Mouse (Mus musculus) cerebellum, adult 11-12 months (tissue): ENCODE data around the gene Hapln2.

Experiments
- DNase-seq: peaks from one replicate; pipeline ENCODE4 v3.0.0; 2022

Hapln2 gene

DNA sequence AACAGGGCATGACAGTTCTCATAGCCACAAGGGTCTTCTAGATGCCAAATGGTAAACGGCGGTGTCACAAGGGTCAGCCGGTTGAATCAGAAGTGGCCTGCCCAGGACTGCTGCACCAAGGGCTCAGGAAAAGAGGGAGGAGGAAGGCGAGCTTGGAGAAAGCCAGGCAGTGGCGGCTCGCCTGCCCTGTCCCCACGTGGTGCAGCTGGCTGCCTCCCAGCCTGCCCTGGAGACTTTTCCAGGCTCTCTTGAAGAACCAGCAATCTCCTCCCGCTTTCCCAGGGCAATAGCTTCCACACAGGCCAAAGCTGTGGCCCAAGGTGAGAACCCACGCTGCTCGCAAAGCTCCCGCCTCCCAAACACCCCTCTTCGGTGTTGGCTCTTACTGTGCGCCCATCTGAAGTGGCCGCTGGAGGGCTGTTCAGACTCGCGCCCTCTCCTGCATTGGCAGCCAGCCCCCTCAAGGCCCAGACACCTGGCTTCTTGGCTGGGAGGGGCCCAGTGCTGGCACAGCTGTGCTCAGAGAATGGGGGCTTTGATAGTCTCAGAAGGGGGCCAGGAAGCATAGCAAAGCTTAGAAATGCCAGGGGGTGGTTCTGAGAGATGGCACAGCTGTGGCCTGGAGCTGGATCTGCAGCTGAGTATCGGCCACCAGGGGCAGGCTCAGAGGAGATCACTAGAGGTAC is 24.9 kb downstream of the Hapln2 start:
- DNase-seq: no peak

DNA sequence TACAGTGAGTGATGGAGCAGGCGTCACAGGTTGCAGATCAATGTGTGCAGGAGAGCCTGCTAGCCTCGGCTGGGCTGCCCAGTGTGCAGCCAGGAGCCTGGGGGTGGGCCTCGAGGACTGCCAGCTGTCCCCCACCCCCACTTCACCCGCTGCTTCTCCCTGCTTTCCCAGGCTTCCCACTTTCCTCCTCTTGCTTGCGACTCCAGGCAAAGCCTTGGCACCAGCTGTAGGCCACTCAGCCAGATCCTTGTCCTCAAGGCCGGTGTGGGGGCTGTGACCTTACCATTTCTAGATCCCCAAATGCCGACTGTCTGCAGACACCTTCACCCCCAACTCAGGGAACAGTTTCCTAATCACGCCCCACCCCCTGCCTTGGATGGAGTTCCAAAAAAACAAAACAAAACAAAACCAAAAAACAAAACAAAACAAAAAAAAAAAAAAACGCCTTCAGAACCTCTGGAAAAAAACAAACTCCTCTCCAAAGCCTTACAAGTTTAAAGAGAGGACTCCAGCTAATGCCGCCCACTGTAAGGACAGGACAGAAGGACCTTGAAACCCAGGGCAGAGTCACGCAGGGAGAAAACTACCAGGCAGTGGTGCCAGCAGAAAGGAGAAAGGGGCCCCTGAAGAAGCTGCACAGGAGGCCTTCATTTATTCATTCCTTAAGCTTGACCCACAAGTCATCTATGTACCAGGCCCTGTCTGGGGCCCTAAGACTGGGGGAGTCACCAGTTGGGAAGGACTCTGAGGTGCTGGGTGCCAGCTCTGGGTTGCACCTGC is 26.4 kb downstream of the Hapln2 start:
- no peak for DNase-seq

DNA sequence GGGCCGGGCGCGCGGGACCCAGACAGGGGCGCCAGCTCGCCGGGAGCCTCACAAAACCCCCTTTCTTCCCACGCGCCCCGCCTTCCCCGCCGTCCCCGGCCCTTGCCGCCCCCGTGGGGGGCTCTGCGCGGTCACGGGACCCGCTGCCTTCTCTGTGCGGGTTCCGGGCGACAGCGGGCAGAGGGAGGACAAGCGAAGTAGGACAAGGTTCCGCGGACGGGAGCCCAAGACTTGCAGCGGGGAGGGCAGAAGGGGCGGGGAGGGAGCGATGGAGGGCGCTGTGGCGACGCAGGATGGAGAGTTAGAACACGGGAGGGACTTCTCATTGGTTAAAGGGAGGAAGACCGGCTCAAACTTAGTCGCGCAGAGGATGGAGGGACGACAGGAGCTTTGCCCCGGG is 27.2 kb downstream of the Hapln2 start, which contains the start of gene Bcan:
Gene Bcan (minus strand): TSS at position 50 of the 400 bp plus-strand sequence.
- peak; percentile 48 for DNase-seq

DNA sequence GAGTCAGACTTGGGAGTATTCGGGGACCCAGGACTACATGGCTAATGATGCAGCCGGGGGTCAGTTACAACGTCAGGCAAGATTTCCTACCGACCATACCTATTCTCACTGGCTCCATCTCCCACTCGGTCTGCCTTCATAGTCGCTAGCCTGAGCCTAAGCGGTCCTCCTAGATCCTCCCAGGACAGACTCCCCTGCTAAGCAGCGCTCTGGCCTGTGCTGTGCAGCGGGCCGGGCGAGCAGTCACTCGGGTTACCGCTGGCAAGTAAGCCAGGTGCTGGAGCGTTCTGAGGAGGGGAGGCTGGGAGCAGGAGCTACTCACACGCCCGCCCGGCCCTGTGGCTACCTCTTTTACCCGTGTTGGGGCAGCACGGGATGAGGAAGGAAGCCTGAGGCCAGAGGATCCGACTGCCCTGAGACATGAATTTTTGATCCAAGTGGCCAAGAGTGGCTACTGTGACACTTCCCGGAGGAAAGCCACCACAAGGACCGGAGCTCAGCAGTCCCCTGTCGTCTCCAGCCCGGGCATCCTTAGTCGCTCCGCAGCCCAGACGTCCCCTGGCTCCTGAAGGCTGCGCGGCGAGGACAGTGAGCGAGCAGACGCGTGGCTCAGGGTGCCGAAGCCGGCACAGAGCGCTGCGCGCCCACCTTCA is 28.0 kb downstream of the Hapln2 start:
- no peak for DNase-seq

DNA sequence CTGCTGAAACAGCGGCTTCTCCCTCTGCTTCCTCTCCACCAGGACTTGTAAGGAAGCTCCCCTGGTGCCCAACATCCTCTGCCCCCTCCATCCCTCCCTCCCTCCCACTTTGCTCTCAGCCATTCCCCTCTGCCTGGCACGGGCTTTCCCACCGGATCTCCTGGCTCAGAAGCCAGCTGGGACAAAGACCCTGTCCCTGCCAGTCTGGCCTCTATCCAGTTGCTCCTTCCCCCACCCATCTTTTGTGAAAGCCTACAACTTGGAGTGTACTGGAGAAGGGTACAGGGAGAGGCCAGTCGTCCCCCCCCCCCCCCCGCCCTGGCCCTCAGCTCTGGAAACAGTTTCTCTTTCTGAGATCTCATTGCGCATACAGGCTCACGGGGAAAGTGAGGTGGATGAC is 28.6 kb downstream of the Hapln2 start:
- peak; percentile 38 for DNase-seq

DNA sequence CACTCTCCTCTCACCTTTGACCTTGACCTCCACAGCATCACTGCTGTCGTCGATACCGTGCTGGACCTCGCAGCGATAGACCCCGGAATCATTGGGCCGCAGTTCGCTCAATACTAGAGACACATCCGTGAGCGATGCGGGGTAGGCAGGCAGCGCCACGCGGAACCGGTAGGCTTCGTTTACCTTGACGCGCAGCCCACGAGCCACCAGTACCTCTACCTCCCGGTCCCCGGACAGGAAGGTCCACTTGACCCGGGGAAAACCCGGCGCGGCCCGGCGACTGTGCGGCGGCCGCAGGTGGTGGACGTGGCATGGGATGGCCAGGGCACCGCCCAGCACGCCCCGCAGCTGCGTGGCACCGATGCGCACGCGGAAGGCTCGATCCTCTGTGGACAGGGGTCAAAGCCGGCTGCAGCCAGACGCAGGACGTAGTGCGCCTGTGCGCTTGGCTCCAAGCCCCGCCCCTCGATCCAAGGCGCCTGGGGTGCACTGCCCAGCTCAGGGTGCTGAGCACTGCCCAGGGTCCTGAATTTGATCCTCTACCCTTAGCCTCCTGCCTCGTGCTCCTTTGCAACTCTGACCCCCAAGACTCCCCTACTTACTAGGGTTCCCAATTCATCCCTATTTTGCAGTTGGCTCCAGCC is 30.3 kb downstream of the Hapln2 start:
- no peak for DNase-seq

DNA sequence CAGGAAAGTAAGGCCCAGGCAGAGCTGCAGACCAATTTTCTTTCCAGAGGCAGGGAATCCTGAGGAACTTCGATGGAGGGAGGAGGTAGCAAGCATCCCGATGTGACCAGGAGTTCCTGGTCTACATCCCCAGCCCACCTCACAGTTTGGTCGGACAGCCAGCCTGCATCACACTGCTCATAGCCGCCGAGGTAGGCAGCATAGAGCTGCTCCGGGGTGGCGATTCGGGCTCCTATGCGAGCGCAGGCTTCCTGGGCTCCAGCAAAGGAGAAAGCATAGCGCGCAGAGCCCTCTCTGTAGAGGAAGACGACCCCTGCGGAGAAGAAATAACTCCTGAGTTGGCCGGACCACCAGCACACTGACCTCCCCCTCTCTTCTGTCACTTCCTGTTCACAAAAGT is 31.0 kb downstream of the Hapln2 start:
- no peak for DNase-seq

DNA sequence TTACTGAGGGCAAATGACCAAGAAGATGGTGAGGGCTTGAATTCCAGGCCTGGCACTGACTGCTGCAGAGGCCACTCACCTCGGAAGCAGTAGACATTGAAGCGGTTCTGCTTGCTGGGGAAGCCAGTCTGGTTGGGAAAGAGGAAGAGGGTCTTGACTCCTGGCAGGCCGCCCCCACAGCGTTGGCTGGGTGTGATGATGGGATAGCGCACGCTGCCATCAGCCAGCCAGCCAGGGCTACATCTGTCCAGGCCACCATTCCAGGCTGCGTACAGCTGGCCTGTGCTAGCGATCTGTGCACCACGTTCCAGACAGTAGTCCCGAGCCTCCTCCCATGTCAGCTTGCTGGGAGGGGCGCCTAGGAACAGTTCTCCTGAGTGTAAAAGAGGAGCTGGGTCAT is 32.1 kb downstream of the Hapln2 start:
- DNase-seq: no peak

DNA sequence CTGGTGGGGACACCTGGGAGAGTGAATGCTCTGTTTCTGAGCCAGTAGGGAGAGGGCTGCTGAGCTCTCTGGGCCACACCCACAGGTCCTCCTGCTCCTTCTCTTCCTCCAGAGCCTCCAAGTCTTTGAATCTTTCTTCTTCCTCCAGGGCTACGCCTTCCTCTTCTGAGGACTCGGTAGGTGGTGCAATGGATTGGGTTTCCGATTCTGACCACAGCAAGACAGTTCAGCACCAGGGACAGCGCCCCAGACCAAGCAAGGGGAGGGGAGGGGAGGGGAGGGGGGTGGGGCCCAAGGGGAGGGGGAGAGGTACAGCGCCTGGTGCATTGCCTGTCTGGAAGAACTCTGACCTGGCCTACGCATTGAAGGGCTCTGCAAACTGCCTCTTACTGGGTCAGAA is 33.9 kb downstream of the Hapln2 start:
- DNase-seq: no peak

DNA sequence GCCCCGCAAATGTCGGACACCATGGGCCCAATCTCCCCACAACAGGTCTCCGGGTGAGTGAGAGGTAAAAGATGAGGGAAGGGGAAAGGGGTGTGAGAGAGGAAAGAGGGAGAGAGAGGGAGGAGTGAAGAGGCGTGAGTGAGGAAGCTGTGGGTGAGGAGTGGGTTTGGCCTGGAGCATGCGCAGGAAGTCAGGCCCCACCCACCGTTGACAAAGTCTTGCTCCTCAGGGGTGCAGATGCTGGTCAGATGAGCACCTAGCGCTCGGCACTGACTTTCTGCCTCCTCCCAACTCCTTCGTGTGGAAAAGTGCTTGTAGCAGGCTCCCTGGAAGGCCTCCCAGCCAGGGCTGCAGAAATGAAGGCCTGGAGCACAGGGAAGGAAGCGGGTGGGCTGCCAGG is 37.4 kb downstream of the Hapln2 start:
- DNase-seq: no peak

DNA sequence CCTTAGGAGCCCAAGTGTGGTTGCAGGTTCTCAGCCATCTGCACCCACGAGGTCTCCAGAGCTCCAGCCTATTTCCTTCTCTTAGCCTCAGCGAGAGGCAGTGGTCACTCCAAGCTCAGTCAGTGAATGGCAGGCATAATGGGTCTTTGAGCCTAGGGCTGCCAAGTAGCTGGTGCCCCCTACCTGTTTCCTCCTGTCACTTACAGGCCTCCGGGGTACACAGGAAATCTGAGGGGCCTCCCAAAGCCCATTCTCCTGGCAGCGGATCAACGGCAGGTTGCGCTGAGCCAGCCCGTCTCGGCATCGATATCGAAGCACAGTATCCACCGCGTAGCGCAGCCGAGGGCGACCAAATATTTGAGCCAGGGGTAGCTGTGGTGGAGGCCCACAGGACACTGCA is 39.3 kb downstream of the Hapln2 start:
- no peak for DNase-seq

DNA sequence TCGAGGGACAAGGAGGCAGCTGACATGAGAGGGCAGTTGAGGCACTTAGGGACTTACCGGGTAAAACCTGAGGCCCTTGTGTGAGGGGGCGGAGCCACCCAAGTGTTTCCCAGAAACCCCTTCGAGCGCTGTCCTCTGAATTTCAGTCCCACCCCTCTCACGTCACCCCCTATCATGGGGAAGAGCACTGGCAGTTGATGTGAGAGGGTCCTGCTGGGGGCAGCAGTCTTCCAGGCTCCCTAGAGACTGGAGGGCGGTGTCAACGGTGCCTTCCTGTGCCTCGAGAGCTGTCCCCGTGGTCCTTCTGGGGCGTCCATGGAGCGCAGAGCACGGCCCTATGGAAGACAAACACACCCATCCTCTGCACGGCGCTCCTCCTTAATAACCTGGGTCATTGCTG is 39.8 kb downstream of the Hapln2 start:
- no peak for DNase-seq

DNA sequence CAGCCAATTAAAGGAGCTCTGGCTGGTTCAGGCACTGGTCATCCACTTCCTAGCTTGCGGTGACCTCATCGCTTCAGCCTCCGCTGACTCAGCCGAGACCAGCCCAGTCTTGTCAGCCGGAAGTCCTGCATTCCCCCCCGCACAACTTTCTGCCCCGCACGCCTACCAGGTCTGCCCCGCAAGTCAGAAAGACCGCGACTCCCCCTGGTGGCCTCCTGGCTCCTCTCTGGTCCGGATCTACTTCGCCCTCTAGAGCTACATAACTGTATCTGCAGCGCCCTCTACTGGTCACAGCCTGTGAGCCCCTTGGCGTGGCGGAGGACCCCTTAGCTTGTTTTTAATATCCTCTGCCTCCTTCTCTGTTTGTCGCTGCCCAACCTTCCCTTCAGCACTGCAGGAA is 40.5 kb downstream of the Hapln2 start:
- peak; percentile 79 for DNase-seq

DNA sequence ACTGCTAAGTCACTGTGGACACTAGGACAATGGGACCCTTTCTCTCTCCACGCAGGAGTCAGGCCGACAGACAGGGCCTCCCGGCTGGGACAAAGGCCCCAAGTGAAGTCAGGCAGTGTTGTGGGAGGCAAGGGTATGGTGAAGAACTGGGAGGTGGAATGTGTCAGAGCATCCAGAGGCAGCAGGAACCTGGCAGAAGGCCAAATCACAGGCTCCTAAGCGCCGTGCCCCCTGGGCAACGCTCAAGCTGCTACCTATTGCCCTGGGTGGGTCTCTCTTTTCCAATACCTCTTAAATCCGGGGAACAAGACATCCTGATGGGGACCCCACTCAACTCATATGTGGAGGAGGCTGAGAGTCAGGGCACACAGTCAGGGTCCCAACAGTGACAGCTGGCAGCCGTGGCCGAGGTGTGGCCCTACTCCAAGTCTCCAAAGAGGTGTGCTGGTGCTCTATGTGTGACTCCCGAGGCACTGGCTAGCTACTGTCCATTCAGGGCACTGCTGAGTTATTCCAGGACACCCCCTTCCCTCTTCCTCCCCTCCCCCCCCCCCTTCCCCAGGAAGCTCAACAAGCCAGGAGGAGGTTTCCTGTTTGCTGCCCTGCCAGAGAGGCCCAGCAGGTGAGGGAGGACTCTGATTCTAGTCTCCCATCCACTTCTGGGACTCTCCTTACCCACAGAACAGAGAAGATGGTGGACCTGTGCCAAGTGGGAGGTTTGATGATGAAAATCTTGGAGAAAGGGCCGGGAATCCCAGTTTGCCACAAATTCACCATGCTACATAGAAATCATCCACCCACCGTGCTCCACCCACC is 41.7 kb downstream of the Hapln2 start:
- no peak for DNase-seq

DNA sequence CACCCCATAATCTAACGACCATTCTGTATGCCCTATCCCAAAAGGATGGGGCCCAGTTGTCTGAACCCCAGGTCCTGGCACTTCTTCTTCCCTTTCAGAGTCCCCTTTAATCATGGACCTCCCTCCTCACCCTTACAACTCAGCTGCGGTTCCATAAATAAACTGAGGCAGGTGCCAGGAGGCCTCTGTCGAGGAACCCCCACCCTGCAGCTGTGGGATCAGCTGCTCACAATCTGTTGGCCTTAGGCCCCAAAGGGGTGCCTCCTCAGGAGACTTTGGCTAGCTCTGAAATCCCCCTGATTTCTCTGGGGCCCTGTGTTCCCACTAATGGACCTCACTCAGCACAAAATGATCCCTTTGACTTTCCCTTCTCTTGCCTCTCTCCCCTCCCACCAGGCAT is 43.3 kb downstream of the Hapln2 start:
- DNase-seq: no peak

DNA sequence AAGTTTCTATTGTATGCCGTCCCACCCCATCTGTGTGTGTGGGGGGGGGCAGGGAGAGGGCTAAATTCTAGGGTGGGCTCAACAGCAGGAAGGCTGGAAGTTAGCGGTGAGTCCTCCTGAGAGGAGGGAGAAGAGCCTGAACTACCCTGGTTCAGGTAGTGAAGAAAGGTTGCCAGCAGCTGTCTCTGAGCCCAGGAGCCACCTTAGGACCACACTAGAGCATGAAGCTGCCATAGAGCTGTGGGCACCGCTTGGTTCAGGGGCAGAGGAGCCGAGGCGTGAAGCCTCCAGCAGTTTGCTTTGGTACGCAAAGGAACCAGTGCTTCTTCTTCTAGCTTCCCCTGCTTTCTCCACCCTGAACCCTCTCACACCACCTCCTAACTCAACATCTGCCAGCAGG is 43.8 kb downstream of the Hapln2 start:
- no peak for DNase-seq

DNA sequence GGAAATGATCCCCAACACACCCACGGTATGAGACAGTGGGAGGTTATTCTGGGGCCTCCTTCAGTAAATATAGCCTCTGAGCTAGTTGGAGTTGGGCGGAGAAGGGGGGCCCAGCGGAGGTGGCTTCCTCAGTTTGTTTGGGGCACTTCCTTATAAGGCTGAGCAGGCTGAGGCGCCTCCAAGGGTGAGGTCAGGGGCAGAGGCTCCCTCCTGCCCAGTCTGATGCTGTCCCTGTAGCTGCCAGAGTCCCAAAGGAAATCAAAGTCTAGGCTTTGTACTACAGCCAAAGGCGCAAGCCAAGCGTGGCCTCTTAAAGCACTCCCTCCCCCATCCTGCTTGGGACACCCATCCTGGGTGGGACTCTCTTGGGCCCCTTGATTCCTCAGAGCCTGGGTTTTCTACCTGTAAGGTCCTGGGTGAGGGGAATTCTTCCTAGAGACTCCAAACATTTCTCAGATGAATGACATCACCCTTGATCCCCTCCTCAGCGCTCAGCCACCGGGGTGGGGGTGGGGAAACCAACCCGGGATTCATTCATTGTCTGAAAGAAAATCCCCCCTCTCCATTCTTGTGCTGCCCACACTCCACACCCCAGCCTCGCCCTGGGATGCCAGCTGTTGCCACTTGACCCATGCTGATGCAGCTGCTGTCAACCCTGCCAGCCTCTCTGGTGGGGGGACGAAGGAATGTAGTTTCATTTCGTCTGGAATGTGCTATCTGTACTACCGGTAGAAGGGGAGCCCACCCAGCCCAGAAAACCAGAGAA is 44.4 kb downstream of the Hapln2 start:
- DNase-seq: no peak

DNA sequence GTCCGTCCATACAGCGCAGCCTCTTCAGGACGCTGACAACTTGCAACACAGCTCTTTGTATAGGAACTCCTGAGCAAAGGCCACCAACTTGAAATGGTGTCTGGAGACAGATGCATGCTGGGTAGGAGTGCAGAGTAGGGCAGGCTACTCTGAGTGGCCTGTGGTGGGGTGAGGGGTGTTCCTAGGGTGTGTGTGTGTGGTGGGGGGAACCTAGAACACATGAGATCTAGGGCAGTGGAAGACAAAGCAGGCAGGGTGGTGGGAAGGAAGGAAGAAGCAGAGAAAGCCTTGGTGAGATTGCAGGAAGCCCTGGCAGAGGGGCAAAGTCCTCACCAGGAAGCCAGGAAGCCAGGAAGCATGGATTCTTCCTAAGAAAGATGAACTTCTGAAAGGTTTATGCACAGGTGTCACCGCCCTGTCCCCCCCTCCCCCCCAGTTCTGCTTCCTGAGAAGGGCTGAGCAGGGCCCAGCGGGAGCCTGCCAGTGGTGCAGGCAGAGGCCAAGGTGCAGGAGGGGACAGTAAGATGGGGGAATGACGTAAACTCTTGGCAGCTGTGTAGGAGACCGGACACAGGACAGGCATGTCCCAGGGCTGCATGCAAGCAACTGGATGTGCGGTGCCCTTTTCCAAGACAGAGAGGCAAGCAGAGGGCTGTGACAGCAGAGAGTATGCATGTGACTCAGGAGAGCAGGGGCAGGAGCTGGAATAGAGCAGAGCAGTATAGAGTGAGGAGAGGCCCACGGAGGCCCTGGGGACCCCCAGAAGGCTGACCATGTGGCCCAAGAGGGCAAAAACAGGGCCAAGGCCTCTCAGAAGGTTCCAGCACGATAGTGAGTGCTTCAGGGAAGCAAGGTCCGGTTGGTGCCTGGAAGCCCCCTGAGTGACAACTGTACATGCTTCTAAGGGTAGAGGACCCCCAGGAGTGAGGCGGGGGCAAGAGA is 45.2 kb downstream of the Hapln2 start:
- no peak for DNase-seq

DNA sequence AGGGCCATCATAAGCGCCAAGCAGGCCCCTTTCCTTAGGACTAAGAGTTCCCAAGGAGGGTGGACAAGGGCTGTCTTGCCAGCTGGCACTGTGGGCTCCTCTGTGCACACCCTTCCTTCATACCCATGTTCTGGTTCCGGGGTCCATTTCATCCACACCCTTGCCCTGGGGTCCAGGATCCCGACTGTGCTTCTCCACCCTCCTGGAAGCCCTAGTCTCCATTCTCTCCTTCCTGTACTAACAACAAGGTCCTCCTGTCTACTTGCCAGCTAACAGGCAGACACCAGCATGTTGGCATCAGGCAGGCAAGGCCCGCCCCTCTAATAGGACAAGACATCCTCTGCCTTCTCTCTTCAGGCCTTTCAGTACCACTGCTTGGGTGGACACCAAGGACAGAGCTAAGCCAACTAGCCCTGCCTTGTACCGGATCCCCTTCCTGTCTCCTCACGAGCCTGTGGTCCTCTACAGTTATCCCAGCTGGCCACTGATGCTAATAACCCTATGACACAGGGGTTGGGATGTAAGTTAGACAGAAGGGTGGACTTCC is 46.1 kb downstream of the Hapln2 start:
- no peak for DNase-seq

DNA sequence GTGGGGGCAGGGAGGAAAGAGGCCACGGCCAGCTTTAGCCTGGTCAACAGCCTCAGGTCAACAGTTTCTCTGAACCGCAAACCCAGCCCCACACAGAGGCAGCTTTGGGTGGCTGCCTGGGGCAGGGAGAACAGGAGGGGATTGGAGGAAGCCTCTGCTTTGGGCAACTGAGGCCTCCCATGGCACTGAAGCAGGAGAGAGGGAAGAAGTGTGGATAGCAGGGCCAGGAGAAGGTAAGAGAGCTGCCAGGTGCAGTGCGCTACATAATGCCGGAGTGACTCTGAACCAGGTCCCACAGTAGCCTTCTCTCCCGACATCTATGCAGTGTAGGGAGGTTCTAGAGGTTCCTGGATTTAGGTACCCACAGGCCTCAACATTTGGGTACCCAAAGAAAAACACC is 46.7 kb downstream of the Hapln2 start:
- DNase-seq: no peak
